Mouse (Mus musculus) spleen, adult 2 months (tissue): ENCODE results near the gene Epha10. TPM values are rescaled to one million over a fixed set of nuclear protein-coding genes. Genes with fewer than 3 reads are reported as not detected.
"Not testable (repeated sequence)": the region's sequence is repeated elsewhere in the genome, so short reads cannot be mapped to it uniquely, and the experiment has no call there.

Source experiments
- DNase-seq, 2 experiments: peaks; one replicate each; pipeline versions ENCODE4 v3.0.0 to v3.0.0-alpha.2; 2012 to 2021; ENCODE audit warnings: low spot score in 2 of 2, low read depth in 1 of 2
- H3K27ac ChIP-seq: fragments of 200-500 bp; 2 replicates; pipeline ENCODE4 v1.5.1; 2012; ENCODE audit warnings: low read length, inconsistent platforms; ENCODE audit not compliant: insufficient read depth
- H3K27me3 ChIP-seq: fragments of 200-500 bp; 2 replicates; pipeline ENCODE4 v1.6.1; 2012; ENCODE audit warnings: mild to moderate bottlenecking, moderate library complexity, low read length, inconsistent platforms; ENCODE audit not compliant: control insufficient read depth, insufficient read depth
- H3K36me3 ChIP-seq: fragments of 200-500 bp; 2 replicates; pipeline ENCODE4 v1.6.1; 2012; ENCODE audit warnings: mild to moderate bottlenecking, low read length, inconsistent platforms; ENCODE audit not compliant: control insufficient read depth, insufficient read depth
- H3K4me1 ChIP-seq: fragments of 200-500 bp; 2 replicates; pipeline ENCODE4 v1.6.1; 2011; ENCODE audit warnings: inconsistent platforms; ENCODE audit not compliant: control insufficient read depth, insufficient read depth, insufficient read length
- H3K4me3 ChIP-seq: fragments of 200-500 bp; 2 replicates; pipeline ENCODE4 v1.5.1; 2011; ENCODE audit warnings: mild to moderate bottlenecking, inconsistent platforms; ENCODE audit not compliant: insufficient read depth, insufficient read length; ENCODE audit errors: extremely low read depth
- CTCF ChIP-seq: fragments of 200-500 bp; IDR thresholded peaks from 2 replicates; pipeline ENCODE4 v1.5.1; 2011; ENCODE audit warnings: mild to moderate bottlenecking, inconsistent platforms; ENCODE audit not compliant: insufficient read depth, insufficient read length, insufficient replicate concordance; ENCODE audit errors: extremely low read depth
- POLR2A ChIP-seq: fragments of 200-500 bp; IDR thresholded peaks from 2 replicates; pipeline ENCODE4 v1.6.1; 2011; ENCODE audit warnings: low read depth, low read length, inconsistent platforms
- WGBS: fragments of 180-500 bp; shearing (Covaris S2); methylation state at CpG from one replicate; pipeline ENCODE4 v1.1.7; 2018; 5-methylcytosine and 5-hydroxymethylcytosine counted together
- polyA plus RNA-seq: library from polyadenylated mRNA; depleted of rRNA; stranded (reverse); fragments of >200 nt; gene quantifications from 2 replicates; pipeline ENCODE4 v1.2.3, GENCODE M21; 2012

Gene Epha10
- polyA plus RNA-seq, 1 experiment = not detected

GRCm38 (mm10) chr4:124936613-124937471, 56.1 kb downstream of the Epha10 start, which contains the start of gene 9930104L06Rik:
9930104L06Rik (plus strand) TSS chr4:124937048.
- TF ChIP-seq CTCF (no peak), POLR2A (peak; percentile 5; the same call in 1 of the 2 replicates)
- Histone ChIP-seq H3K4me3 (peak within 1 kb of the TSS; percentile 79), H3K4me1 (peaks cover 4% of the 10 kb centered on the region; the same call in 1 of the 2 replicates), H3K27me3 (no peaks in the 10 kb centered on the region), H3K27ac (no peak within 1 kb of the TSS), H3K36me3 (peaks cover 7% of the 10 kb centered on the region; the same call in 1 of the 2 replicates)
- DNase-seq = peak; percentile 92
- WGBS = under 1% methylated on average over 52 of the region's 52 CpGs

GRCm38 (mm10) chr4:124939211-124939610, 58.5 kb downstream of the Epha10 start, which contains the start of gene Cdca8:
Cdca8 (minus strand) TSS chr4:124939311.
- DNase-seq, H3K4me3 ChIP-seq, H3K4me1 ChIP-seq, H3K27me3 ChIP-seq, H3K27ac ChIP-seq: not testable (repeated sequence)
- 87% methylated on average over 4 of the region's 4 CpGs for WGBS
- peaks cover 10% of the 10 kb centered on the region for H3K36me3 ChIP-seq

GRCm38 (mm10) chr4:124943022-124943421, 62.3 kb downstream of the Epha10 start:
- Histone ChIP-seq H3K27ac (no peak overlapping the region), H3K27me3 (no peaks in the 10 kb centered on the region), H3K36me3 (peaks cover 10% of the 10 kb centered on the region), H3K4me1 (0 out of 2 replicates have a peak, but pooled peaks cover 4% of the 10 kb centered on the region), H3K4me3 (no peak overlapping the region)
- WGBS = 2% methylated on average over 4 of the region's 4 CpGs
- DNase-seq = peak; percentile 48 to 68
- no peak for TF ChIP-seq POLR2A
- TF ChIP-seq CTCF = peak; percentile 92; the same call in 1 of the 2 replicates

- peaks cover 10% of the 10 kb centered on the region for H3K36me3 ChIP-seq
- H3K4me1 ChIP-seq = 0 out of 2 replicates have a peak, but pooled peaks cover 4% of the 10 kb centered on the region
- no peak overlapping the region for H3K4me3 ChIP-seq
- DNase-seq = no peak
- no peaks in the 10 kb centered on the region for H3K27me3 ChIP-seq
- TF ChIP-seq CTCF (no peak), POLR2A (no peak)
- H3K27ac ChIP-seq = no peak overlapping the region
- 88% methylated on average over 5 of the region's 5 CpGs for WGBS
Measured at GRCm38 (mm10) chr4:124943781-124944180, 63.1 kb downstream of the Epha10 start.

- Histone ChIP-seq H3K27ac (no peak overlapping the region), H3K36me3 (peaks cover 9% of the 10 kb centered on the region), H3K4me1 (0 out of 2 replicates have a peak, but pooled peaks cover 4% of the 10 kb centered on the region), H3K4me3 (no peak overlapping the region), H3K27me3 (no peaks in the 10 kb centered on the region)
- DNase-seq = no peak
- 69% methylated on average over 2 of the region's 2 CpGs for WGBS
- TF ChIP-seq CTCF (no peak), POLR2A (no peak)
Measured at GRCm38 (mm10) chr4:124944961-124945360, 64.3 kb downstream of the Epha10 start.

DNA sequence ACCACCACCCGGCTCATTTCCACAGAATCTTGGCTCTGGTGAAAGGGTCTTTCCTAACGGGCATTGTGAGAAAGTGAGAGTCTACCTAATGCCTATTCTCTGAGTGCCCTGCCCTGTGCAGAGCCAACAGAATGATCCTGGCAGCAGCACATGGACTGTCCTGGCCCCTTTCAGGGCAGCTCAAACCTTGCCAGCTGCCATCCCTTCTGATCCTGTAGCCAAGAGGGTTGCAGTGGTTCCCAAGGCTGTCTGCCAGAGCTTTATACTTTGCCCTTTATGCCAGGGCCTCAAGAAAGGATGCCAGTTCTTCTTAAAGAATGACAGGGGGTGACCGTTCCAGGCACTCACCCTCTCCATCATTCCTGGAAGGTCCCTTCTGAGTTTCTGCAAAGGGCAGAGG, 68.8 kb downstream of the Epha10 start:
- no peak for DNase-seq
- WGBS = 85% methylated on average over 3 of the region's 3 CpGs
- Histone ChIP-seq H3K4me3 (no peak overlapping the region), H3K4me1 (no peaks in the 10 kb centered on the region), H3K27me3 (no peaks in the 10 kb centered on the region), H3K27ac (no peak overlapping the region), H3K36me3 (no peaks in the 10 kb centered on the region)
- no peak for TF ChIP-seq CTCF
- TF ChIP-seq POLR2A = no peak

DNA sequence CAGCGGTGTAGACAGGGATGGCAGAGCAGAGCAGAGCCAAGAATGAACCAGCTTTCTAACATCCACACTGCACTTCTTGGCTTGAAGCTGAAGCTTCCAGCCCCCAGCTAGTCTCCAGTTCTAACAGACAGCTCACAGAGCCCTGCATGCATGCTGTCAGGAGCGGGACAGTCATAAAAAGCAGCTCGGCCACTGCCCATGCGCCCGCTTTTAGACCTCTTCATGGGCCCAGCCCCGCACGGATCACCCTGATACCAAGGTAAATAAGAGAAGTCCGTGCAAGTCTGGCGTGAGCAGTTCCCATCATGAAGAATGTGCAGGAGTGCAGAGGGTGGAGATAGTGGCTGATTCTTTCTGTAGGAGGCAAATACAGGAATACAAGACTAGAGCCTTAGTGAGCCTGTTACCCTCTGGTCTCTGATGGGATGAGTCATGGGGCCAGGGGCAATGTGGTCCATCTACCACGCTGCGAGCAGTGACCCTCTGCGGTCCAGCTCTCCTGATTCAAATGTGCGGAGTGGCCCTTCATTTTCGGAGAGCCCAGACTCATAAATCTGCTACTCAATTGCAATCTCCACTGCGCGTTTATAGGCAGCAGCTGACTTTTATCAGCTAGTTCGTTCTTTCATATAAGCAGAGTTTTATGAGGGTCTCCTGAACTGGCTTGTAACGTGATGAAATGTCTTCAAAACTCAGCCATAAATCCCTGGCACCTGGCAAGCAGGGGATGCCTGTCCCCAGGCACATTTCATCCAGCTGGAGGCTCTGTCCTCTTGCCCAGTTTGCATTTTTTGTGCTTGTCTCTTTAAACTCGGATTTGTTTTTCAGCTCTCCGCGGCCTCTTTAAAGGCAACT, 69.7 kb downstream of the Epha10 start:
- Histone ChIP-seq H3K27me3 (no peaks in the 10 kb centered on the region), H3K36me3 (no peaks in the 10 kb centered on the region), H3K4me3 (no peak overlapping the region), H3K27ac (no peak overlapping the region), H3K4me1 (no peaks in the 10 kb centered on the region)
- no peak for TF ChIP-seq CTCF
- TF ChIP-seq POLR2A = no peak
- DNase-seq = no peak
- 91% methylated on average over 21 of the region's 21 CpGs for WGBS
